Mouse (Mus musculus): ENCODE data around the gene Aph1a.

GRCm38 (mm10) chr3:95902373-95902625, 8.5 kb downstream of the Aph1a start:
- TF ChIP-seq CTCF (IDR thresholded peaks at IDR 0.05; ENCODE audit: low read depth) (no peak), EP300 (IDR thresholded peaks at IDR 0.05; ENCODE audit: low read depth) (no peak)
